Mouse (Mus musculus) stomach, postnatal 0 days (tissue): ENCODE results near the gene Ccdc83.

Experiments
- CTCF ChIP-seq: IDR thresholded peaks from 2 replicates; pipeline ENCODE4 v1.5.1; 2016; ENCODE audit warnings: antibody characterized with exemption, low read depth, mild to moderate bottlenecking, moderate library complexity
- EP300 ChIP-seq: optimal IDR thresholded peaks from 2 replicates; pipeline ENCODE3; 2016; ENCODE audit warnings: antibody characterized with exemption

DNA sequence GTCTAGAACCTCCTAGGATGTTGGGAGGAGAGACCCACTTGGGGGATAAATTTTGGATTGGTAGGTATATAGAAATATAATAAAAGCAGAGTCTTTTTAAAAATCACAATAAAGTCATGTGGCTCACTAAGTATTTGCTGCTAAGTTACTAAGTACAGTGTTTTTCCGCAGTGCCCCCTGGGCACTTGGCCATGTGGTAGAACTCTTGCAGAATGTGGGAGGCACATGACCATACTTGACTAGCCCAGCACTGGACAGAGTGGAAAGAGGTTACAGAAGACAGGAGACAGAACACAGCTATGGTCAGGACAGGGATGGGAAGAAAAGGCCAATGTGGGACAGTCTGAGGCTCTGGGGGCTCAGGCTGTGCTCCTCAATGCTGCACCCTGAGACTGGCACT, 41.4 kb upstream of the Ccdc83 start:
- no peak for TF ChIP-seq EP300
- no peak for TF ChIP-seq CTCF
